Mouse (Mus musculus): Measurements from ENCODE around the gene Kpna7.

DNA sequence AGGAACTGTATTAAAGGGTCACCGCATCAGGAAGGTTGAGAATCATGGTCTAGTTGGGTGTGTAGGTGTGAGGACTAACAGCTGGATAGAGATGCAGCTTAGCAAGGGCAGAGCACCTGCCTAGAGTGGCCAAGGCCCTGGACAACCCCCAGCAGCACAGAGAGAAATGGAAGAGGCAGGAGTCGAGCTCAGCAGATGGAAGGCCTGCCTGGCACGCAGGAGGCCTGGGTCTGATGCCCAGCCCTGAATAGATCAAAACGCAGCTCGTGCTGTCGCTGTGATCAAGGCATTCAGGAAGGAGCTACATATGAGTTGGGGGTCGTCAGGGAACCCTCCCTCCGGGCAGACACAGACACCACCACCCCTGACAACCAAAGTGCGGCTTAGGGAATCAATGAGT lies 125.6 kb downstream of the Kpna7 start:
- TF ChIP-seq REST (IDR thresholded peaks at IDR 0.05; ENCODE audit: insufficient read depth, insufficient read length) (no peak), POLR2A (IDR thresholded peaks at IDR 0.05; ENCODE audit: insufficient read length, low read depth) (no peak), TCF12 (IDR thresholded peaks at IDR 0.05; ENCODE audit: insufficient read depth, poor library complexity, severe bottlenecking) (no peak), MYOD1 (IDR thresholded peaks at IDR 0.05; ENCODE audit: control insufficient read depth in 1 of 3, insufficient read length in 2 of 3, low read depth in 2 of 3) (no peak)
